Mouse (Mus musculus) natural killer cell, adult 2 months (primary cell): ENCODE results near the gene Mosmo.

Experiments used
- DNase-seq, 2 experiments: peaks; one replicate each; pipeline ENCODE4 v3.0.0; 2022; ENCODE audit warnings: low spot score in 2 of 2

Gene Mosmo

DNA sequence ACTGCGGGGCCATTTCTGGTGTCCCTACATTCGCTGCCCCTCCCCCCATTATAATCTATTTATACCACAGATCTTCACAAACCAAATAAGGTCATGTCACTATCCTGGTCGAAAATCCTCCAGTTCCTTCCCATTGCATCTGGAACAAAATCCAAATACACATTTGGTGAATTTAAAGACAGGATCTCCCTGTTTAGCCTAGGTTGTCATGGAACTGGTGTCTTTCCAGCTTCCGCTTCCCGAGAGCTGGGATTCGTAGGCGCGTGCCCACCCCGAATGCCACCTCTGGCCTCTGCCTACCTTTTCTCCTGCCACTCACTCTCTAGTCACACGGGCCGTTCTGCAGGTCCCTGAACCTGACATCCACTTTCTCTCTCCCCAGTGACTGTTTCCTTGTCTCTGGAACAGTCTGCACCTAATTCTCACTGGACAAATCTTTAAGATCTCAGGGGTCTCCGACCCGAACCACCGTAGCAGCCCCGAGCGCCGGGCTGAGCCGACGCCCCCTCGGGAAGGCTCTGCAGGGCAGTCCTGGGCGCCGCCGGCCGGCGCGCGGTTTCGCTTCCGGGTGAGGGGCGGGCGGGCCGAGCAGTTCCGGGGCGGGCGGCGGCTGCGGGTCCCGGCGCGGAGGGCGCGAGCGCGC is at the start of gene Mosmo:
TSS of gene Mosmo (plus strand) at position 618 of the 643 bp plus-strand sequence.
- peak; percentile 52 to 57 for DNase-seq

DNA sequence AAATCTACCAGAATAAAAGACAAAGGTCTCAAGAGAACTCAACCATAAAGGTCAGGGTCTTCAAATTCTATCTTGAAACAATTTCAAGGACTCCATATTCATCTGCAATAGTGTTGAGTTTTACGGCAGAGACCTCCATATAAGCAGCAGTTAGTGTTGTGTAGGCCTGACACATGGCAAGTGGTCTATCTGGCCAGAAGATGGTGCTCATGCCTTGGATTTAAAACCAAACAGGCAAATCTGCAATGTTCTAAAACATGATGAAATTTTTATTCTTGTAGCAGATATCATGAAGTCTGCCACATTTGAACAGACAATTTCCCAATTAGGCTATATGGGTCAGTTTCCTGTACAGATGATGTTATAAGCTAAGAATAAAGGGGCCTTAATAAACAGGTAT is 44.9 kb upstream of the Mosmo start:
- DNase-seq: peak in 1 of 2 experiments; percentile 14

DNA sequence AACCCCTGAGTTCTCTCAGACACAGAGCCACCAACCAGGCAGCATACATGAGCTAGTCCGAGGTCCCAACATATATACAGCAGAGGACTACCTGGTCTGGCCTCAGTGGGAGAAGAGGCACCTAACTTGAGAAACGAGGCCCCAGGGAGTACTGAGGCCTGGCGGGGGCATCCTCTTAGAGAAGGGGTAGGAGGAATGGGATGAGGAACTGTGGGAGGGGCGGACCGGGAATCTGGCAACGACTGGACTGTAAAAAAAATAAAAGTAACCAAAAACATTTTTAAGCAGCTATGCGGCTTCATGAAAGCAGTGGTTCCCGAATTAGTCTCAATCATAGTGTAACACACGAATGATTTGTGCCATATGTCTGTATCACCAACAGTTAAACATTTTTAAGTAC is 43.1 kb upstream of the Mosmo start:
- no peak for DNase-seq

DNA sequence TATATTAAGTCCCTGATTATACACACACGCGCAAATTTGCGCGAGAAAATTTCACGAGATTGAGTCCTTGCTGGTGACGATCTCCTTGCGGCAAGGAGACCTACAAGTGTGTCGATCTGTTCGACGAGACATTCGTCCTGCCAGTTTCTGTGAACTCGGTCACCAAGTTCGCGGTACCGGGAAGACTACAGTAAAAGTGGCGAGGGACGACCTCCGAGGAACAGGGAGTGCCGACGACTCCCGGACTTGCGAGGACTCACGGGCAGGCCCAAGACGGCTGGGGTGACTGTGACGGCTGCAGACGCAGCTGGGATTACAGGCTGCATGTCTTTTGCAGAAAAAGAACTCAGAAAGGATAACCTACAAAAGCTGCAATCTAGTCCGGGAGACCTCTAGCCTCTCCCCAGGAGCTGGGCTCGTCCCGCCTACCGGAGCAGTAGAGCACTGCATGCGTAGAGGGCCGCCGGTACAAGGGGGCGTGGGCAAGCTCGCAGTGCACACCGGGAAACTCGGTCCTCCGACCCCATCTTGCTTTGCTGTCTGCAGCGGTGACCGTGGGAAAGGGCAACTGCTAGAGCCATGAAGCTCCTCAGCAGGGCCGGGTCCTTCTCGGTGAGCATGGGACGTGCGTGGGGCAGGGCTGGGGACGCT is 42.6 kb upstream of the Mosmo start, which contains the start of gene Uqcrc2:
TSS of gene Uqcrc2 (plus strand) at position 466 of the 651 bp plus-strand sequence.
- peak; percentile 76 to 83 for DNase-seq

DNA sequence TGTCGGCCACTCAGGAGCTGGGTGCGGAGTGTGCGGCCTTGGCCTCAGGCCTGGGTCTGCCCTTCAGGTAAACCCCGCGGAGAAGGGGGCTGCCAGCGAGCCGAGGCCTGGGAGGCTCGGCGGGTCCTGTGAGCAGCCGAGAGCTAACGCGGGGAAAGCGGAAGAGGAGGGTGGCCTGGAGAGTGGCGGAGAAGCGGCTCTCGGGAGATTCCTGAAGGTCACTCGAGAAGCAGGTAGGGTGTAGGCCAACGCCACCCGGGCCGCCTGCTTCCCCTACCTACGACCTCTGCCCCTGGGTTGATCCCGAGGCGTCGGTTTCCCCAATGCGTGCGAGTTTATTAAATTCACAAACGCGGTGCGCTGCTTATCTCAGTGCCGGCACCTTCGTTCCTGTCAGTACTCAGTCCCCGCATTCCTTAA is 42.0 kb upstream of the Mosmo start:
- DNase-seq: no peak

DNA sequence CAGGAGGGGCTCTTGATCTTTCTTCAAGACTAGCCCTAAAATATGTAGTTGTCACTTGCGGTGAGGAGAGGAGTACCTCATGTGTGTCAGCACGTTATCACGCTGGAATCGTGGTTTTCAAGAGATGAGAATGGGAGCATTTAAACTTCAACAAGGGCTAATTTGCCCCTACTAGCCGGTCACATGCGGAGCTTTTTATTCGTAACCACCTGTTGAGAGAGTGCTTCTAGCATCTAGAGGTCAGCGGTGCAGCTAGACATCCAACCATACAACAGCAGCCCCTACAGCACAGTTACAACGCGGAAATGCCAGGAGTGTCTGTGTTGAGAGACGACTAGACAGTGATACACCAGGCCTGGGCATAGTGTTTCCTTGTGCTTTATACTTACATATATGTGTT is 41.6 kb upstream of the Mosmo start:
- DNase-seq: peak in 1 of 2 experiments; percentile 3

DNA sequence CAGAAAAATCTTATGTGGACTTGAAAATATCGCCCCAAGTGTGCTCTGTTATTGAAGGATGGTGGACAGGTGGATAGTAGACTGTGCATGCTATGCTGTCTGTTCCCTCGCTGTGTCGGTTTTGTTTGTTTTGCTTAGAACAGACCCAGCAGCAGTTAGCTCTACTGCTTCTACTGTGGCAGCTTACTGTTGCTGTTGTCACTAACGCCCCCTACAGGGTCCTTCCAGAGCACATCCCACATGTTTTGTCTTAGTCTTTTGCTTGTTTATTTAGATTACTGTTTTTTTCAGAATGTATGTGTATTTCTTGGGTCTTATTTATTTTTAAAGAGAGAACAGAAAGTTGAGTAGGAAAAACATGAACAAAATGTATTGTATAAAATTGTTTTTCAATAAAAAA is 34.2 kb upstream of the Mosmo start:
- no peak for DNase-seq

DNA sequence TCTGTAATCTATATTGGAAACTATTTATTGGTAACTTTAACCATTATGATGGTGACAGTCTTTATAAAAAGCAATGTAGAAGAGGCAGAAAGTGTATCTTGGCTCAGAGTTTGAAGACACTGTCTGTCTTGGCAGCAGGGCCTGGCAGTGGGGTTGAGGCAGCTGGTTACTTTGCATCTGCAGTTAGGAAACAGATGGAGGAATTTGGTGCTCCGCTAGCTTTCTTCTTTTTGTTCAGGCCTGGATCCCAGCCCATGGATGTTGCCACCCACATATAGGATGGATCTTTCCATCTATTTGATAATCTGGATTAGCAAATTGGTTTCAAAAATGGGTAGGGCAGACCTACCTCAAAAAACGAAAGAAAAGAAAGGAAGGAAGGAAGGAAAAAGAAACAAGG is 29.6 kb upstream of the Mosmo start:
- DNase-seq: no peak

DNA sequence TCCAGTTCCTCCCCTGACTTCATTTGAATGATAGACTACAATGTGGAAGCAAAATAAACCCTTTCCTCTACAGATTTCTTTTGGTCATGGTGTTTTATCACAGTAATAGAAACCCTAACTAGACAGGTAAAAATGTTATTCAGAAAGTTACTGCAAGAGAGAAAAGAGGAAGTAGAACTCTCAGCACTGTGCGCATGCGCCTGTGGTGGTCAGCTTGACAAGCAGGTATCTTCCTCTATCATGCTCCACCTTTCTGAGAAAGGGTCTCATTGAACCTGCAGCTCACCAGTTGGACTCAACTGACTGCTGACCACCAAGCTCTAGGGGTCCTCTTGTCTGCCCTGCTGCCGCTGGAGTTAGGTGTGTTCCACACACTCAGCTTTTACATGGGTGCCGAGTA is 15.3 kb upstream of the Mosmo start:
- DNase-seq: peak in 1 of 2 experiments; percentile 56

DNA sequence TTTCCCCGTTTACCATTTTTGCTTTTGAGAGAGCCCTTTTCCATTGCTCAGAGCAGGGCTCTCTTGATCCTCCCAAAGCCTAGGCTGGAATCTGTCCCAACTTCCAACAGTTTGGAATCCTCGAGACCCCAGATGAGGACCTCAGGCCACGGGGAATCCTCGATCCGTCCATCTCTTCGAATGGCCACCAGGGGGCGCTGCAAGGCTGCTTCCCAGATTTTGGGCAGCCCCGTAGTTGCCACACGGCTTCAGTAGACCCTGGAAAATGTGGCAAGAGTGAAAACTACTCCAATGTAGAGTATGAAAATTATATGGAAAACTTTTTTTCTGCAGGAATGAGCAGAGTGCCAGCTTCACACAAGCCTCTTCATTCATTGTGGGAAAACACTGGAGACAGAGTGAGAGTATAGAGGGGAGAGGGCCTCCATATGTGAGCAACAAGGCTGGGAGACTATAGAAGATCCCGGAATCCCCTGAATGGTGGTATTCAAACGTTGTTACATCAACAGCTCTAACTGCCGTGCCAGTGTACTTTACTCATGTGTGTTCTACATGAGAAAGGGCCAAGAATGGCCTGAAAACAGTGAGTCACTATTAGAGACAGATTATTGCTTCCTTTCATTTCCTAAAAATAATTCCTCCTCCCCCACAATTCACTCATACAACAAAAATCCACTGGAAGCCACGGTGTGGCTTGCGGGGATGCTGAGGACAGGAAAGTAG is 7.1 kb upstream of the Mosmo start, which contains the start of gene Pdzd9:
TSS of gene Pdzd9 (minus strand) at position 191 of the 723 bp plus-strand sequence.
- DNase-seq: peak; percentile 47 to 66

DNA sequence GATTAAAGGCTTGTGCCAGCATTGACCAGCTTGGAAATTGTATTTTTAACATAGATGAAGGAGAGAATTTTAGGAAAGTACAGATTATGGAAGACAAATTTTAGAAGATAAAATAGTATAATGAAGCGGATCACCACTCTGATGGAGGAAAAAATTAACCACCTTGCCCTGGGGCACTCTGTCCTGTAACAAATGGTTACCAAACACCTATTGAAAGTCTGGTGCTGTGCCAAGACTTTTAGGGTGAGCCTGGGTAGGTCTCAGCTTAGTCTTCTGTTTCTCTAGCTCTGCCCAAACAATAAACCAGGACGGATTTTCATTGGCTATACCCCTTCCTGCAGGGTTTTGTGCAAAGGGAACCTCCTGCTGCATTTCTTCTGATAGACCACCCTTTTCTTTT is 6.1 kb upstream of the Mosmo start:
- DNase-seq: no peak

DNA sequence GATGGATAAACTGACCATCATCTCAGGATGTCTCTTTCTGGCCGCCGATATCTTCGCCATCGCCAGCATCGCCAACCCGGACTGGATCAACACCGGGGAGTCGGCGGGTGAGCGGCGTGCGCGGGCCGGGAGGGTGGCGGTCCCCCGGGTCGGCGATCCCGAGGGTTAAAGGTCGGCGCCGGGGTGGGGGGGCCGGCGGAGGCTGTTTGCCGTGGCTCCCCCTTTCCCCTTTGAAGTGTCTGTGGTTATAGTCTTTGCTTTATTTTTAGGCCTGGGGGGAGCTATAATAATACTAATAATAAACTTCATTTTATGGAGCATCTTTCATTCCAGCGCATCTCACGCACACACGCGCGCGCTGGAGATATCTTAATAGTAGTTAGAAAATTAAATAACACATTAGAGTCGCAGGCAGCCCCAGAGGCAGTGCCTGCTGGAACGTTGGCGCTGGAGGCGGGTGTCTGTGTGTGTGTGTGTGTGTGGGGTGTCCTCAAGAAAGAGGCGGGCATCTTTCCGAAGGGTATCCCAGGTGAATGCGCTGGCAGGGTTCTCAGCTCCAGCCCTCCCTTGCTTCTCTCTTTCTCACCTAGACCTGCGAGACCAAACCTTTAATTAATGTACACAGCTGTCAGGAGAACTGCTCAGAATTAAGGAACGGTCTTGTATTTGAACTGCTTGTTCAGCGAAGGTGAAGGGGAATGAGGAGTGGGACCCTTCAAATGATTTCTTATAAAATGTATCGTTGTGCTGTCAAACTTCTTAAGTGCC is 530 bp downstream of the Mosmo start:
- peak; percentile 11 to 22 for DNase-seq

DNA sequence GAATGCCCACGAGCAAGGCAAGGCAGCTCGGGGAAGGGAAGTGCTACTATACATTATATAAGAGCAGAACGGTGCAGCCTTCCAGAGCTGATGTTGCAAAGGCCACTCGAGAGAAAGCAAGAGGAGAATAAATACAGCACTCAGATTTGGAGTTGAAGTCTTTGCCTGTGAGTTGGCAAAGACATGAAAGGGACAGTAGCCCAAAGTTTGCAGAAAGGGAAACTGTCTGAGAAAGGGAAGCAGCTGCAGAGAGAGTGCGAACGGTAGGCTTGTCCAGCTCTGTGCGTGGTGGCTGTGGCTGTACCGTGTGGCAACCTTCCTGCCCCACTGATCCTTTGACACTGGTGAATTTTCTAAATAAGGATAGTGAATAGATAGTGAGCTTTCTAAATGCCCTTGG is 1.6 kb downstream of the Mosmo start:
- DNase-seq: no peak

DNA sequence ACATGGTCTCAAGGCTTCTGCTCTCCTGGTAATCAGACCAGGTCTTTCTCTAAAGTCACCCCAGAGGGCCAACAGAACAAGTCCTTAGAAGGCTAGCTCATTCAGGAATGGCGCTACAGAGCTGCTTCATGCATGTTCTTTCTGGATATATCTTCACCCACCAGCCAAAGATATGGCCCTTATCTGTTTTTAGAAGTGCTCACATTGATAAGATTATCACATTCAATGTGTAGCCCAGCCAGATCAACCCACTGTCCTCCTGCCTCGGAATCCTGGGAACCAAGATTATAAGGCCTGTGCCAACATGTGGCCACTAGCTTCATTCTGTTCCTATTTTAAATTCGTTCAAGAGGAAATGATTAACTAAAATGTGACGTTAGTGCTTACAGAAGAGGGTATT is 4.6 kb downstream of the Mosmo start:
- DNase-seq: no peak

DNA sequence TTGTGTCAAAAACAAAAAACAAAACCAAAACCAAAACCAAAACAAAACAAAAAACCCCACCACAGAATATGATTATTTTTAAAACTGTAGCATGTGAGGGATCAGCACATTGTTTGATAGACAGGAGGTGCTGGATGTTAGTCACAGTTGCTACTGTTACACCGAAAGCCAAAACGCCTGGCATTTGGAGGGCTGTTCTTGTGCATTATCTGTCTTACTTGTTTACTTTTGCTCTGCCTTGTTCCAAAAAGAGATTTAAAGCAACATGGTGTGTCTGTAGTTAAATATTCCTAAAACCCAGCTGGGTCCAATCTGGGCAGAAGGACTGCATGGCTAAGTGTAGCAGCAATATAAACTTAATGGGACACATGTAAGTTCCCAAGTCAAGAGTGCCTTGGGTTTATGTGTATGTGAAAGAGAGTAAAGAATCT is 7.3 kb downstream of the Mosmo start:
- DNase-seq: no peak

DNA sequence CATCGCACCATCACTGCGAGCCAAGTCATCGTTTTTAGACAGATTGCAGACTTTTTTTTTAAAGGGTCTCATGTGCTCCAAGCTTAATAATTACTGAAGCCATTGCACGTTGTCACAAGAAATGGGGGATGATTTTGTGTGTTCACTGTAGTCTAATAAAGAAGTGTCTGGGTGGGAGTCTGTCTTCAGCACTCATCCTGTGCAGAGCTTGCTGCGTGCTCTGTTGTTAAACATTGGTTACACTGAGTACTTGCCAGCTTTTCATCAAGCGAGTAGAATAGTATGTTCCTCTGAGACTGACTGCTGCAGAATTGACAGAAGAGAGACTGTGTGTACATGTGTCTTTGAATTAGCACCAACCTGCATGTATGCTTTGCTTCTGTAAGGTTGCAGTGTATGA is 7.8 kb downstream of the Mosmo start:
- no peak for DNase-seq

DNA sequence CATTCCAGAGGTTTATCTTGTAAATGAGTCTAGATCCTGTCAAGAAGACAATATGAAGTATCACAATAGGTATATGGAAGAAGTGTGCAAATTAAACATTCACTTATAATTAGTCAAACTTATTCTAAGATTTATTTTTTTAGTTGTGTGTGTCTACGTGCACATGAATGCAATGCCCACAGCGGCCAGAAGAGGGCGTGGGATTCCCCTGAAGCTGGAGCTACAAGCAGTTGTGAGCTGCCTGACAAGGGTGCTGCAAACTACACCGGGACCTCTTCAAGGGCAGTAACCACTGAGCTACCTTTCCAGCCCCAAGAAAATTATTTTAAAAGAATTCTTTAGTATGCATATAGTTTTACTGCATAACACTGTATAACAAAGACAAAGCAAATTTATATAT is 13.2 kb downstream of the Mosmo start:
- DNase-seq: peak in 1 of 2 experiments; percentile 24

DNA sequence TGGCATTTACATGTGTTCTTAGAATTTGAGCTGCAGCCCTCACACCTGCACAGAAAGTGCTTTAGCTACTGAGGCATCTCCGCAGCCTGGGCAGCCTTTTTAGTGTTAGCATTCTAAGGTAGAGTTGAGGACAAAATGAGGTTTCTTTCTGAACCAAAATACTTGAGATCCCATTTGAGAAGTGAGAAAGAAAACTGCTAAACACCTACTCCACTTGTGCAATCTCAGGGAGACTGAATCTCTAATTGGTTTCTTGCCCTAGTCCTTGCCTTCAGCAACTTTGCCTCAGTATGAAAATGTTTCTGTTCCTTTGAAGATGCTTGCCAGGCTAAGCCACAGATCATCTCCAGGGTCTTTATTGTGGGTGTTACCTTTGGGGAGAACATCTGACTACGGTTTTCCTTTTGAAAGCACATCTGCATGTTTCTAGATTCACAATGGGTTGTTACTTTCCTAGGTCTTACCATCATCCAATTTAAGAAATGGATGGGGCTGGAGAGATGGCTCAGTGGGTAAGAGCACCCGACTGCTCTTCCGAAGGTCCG is 16.5 kb downstream of the Mosmo start:
- DNase-seq: no peak

DNA sequence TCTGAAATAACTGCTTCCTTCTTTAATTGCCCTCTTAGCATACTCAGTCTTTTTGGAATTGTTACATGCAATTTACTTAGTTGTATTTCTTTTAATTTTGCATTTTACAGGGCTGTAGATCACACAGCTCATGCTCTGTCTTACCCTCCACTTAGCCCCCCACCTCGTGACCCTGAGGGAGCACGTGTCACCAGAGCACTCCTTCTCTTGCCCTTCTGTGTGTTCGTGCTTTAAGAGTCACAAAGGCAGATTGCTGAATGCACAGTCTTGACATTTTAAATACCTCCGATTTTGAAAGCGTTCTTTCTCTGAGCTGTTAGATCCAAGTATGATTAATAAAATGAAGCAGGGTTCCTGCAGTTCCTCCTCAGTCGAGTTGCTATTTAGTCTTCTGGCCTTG is 17.8 kb downstream of the Mosmo start:
- DNase-seq: no peak

DNA sequence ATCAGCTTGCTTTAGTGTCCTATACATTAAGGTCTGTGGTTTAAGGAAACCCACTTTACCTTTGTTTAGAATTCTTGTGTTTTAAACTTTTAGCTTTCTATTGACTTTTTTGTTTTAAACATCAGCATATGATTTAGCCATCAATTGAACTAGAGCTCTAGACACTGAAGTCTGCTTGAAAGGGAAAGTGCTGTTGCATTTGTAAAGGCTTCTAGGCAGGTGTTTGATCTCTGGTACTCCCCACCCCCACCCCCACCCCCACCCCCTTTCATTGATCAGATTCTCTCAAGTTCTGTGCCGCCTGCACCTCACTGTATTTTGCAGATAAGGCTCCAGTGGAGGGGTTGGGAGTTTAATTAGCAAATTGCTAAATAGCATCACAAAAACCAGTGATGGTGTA is 18.2 kb downstream of the Mosmo start:
- DNase-seq: no peak

DNA sequence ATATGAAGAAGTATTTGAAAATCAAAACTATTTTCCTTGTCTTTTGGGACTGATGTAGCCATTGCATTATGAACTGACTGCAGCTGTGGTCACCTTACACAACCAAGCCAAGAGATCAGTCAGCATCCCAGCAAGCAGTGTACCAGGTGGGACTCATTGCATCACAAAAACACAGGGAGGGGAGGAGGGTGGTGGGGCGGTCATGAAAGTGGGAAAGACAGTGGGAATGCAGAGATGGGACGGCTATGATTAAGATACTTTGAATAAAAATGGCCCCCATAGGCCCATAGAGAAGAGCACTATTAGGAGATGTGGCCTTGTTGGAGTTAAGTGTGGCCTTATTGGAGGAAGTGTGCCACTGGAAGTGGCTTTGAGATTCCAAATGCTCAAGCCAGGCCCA is 18.9 kb downstream of the Mosmo start:
- DNase-seq: no peak

DNA sequence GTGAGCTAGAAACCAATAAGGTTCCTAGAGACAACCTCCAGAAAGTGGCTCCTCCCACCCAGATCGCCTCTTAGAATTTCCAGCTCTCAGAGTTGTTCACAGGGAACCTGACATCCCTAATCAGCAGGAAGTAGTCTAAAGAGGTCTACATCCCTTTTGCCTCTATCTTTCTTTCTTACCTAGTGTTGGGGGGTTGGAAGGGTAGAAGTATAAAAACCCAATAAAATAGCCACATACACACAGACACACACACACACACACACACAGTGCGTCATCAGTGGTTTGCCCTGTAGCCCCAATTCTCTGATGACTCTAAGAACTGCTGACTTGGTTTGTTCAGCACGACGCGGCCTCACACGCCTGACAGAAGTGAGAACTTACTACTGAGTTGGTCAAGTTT is 22.2 kb downstream of the Mosmo start:
- peak; percentile 64 to 78 for DNase-seq
